ENCODE assay signal across 21 mouse cellular contexts in genomic region chr8:125372596-125372995, GRCm38 (mm10).
"Had no signal": no experiment of that assay in that cellular context is flagged by ENCODE, and none has a peak within 500 bp of the region (broad histone marks: within the 10 kb centered on the region; RNA-seq: fewer than 3 reads in every experiment).

No protein-coding gene starts in this region.

- H3K9me3 ChIP-seq: limb, embryonic 15.5 days; midbrain, embryonic 10.5 days; midbrain, embryonic 13.5 days; neural tube, embryonic 13.5 days had no signal

- H3K4me1 ChIP-seq: megakaryocyte, embryonic 14.5 days had no signal

- DNase-seq: kidney, adult 18-20 months; kidney, adult 9 months; kidney, postnatal 14 days; kidney, postnatal 4 days; liver, postnatal 0 days; lung, embryonic 14.5 days; retina, postnatal 1 day; thymus, adult 2 months; thymus, postnatal 14 days; thymus, postnatal 4 days had no signal

- H3K4me3 ChIP-seq: limb, embryonic 15.5 days; midbrain, embryonic 10.5 days; midbrain, embryonic 13.5 days; myocyte; neural tube, embryonic 13.5 days had no signal

- H3K27ac ChIP-seq: limb, embryonic 15.5 days; liver, embryonic 14.5 days; macrophage; midbrain, embryonic 10.5 days; midbrain, embryonic 13.5 days; neural tube, embryonic 13.5 days had no signal

- H3K4me2 ChIP-seq: limb, embryonic 15.5 days; liver, embryonic 11.5 days; lung, embryonic 14.5 days; midbrain, embryonic 13.5 days; neural tube, embryonic 13.5 days had no signal

- H3K36me3 ChIP-seq: limb, embryonic 15.5 days; midbrain, embryonic 10.5 days; midbrain, embryonic 13.5 days; neural tube, embryonic 13.5 days had no signal

- H3K9ac ChIP-seq: limb, embryonic 15.5 days; liver, embryonic 14.5 days; liver, postnatal 0 days; lung, embryonic 14.5 days; midbrain, embryonic 13.5 days; neural tube, embryonic 13.5 days had no signal

- ATAC-seq: liver, postnatal 0 days; lung, postnatal 0 days; midbrain, embryonic 13.5 days; midbrain, embryonic 16.5 days had no signal
